Mouse (Mus musculus): ENCODE measurements around the gene Tep1. TPM values are rescaled to one million over a fixed set of nuclear protein-coding genes. Genes with fewer than 3 reads are reported as not detected.

Tep1 gene
- total and polyA plus RNA-seq, 2 experiments from 2014 or later = 2.2 to 4.9 TPM

DNA sequence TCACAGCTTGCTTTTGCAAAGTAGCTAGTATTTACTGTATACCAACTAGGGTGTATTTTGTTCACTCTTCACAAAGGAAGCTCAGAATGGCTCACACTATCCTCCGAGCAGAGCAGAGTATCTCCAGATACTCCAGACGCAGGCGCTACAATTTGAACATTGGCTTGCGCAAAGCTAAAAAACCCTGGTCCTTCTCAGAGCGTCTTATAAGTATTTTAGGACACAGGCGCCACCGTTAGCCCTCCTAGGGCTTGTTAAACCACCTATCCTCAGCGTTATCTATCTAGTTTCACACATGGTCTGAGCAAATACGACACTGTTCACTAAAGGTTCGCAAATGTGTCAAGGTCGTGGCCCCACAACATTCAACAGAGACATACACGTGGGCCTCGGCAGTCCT lies 65.7 kb downstream of the Tep1 start:
- no peak for TF ChIP-seq CTCF (IDR thresholded peaks at IDR 0.05)
- no peak overlapping the region for H3K4me3 ChIP-seq (ENCODE audit: low read depth, low read length)
- no peaks in the 10 kb centered on the region for H3K4me1 ChIP-seq (ENCODE audit: insufficient read depth, low read length)
- no peak overlapping the region for H3K9ac ChIP-seq (replicated peaks; ENCODE audit: low read length, poor library complexity, severe bottlenecking)
- ATAC-seq (ENCODE audit: low FRiP score) = no peak
- H3K4me2 ChIP-seq (ENCODE audit: low read depth, low read length, poor library complexity, severe bottlenecking) = no peak overlapping the region
- H3K9me3 ChIP-seq (ENCODE audit: low read length) = no peaks in the 10 kb centered on the region
- DNase-seq (ENCODE audit: low spot score) = no peak
- H3K27ac ChIP-seq (ENCODE audit: low read depth, low read length) = no peak overlapping the region
- no peaks in the 10 kb centered on the region for H3K36me3 ChIP-seq (ENCODE audit: insufficient read depth, low read length)
- no peaks in the 10 kb centered on the region for H3K27me3 ChIP-seq (ENCODE audit: insufficient read depth, low read length)
- 79% methylated on average over 13 of the region's 13 CpGs for WGBS

DNA sequence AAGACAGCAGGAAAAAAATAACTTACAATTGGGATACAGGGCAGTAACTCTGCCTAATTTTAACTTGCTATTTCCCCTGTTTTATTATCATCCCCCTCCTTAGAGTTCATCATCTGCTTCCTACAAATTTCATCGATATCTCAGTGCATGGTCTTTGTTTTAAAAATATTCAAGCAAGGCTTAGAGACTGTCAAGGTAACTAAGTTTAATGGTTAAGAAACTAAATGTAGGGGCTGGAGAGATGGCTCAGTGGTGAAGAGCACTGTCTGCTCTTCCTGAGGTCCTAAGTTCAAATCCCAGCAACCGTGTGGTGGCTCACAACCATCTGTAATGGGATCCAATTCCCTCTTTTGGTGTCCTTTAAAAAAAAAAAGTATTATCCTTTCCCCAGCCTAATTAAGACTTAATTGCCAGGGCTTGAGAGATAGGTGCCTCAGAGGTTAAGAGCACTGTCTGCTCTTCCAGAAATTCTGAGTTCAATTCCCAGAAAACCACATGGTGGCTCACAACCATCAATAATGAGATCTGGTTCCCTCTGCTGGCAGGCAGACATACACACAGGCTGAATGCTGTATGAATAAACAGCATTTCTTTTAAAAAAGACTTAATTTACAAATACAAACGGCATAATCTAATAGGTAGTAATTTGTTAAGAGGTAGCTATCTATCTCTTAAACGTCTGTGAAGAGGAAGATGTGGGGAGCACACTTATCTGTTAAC lies 67.4 kb downstream of the Tep1 start:
- H3K4me3 ChIP-seq (ENCODE audit: low read depth, low read length) = no peak overlapping the region
- TF ChIP-seq CTCF (IDR thresholded peaks at IDR 0.05) = peak; percentile 83
- WGBS = 60% methylated on average over 4 of the region's 4 CpGs
- no peaks in the 10 kb centered on the region for H3K27me3 ChIP-seq (ENCODE audit: insufficient read depth, low read length)
- no peak for ATAC-seq (ENCODE audit: low FRiP score)
- no peak overlapping the region for H3K9ac ChIP-seq (replicated peaks; ENCODE audit: low read length, poor library complexity, severe bottlenecking)
- H3K9me3 ChIP-seq (ENCODE audit: low read length) = no peaks in the 10 kb centered on the region
- peak; percentile 42 for DNase-seq (ENCODE audit: low spot score)
- H3K4me2 ChIP-seq (ENCODE audit: low read depth, low read length, poor library complexity, severe bottlenecking) = no peak overlapping the region
- no peaks in the 10 kb centered on the region for H3K36me3 ChIP-seq (ENCODE audit: insufficient read depth, low read length)
- no peaks in the 10 kb centered on the region for H3K4me1 ChIP-seq (ENCODE audit: insufficient read depth, low read length)
- H3K27ac ChIP-seq (ENCODE audit: low read depth, low read length) = no peak overlapping the region

DNA sequence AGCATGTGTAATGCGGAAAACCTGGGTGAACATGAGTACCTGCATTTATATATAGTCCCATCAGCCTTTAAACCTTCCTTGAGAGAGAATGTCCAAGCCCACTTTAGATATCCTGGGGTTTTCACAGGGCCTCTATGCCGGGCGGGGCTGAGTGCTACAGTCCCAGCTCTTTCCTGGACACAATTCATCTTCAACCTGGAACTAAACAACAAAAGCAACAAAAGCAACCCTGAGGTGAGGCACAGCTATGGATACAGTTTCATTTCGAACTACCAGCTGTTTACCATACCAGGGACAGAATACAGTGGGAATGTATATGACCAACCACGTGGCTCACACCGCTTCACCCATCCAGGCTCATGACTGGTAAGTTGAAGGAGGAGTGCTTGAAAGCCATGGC lies 67.9 kb downstream of the Tep1 start:
- Histone ChIP-seq H3K36me3 (ENCODE audit: insufficient read depth, low read length) (no peaks in the 10 kb centered on the region), H3K9me3 (ENCODE audit: low read length) (no peaks in the 10 kb centered on the region), H3K9ac (replicated peaks; ENCODE audit: low read length, poor library complexity, severe bottlenecking) (no peak overlapping the region), H3K4me2 (ENCODE audit: low read depth, low read length, poor library complexity, severe bottlenecking) (no peak overlapping the region), H3K4me3 (ENCODE audit: low read depth, low read length) (no peak overlapping the region), H3K27ac (ENCODE audit: low read depth, low read length) (no peak overlapping the region), H3K27me3 (ENCODE audit: insufficient read depth, low read length) (no peaks in the 10 kb centered on the region), H3K4me1 (ENCODE audit: insufficient read depth, low read length) (no peaks in the 10 kb centered on the region)
- ATAC-seq (ENCODE audit: low FRiP score) = no peak
- TF ChIP-seq CTCF (IDR thresholded peaks at IDR 0.05) = no peak
- 89% methylated on average over 6 of the region's 6 CpGs for WGBS
- no peak for DNase-seq (ENCODE audit: low spot score)

GRCm38 (mm10) chr14:50799502-50800259 lies 70.7 kb downstream of the Tep1 start:
- WGBS = 4% methylated on average over 3 of the region's 3 CpGs
- Histone ChIP-seq H3K4me1 (ENCODE audit: insufficient read depth, low read length) (no peaks in the 10 kb centered on the region), H3K4me2 (ENCODE audit: low read depth, low read length, poor library complexity, severe bottlenecking) (0 out of 2 replicates have a peak overlapping the region, but pooled peaks have one; percentile 9), H3K27ac (ENCODE audit: low read depth, low read length) (no peak overlapping the region), H3K27me3 (ENCODE audit: insufficient read depth, low read length) (no peaks in the 10 kb centered on the region), H3K9me3 (ENCODE audit: low read length) (no peaks in the 10 kb centered on the region), H3K4me3 (ENCODE audit: low read depth, low read length) (no peak overlapping the region), H3K36me3 (ENCODE audit: insufficient read depth, low read length) (no peaks in the 10 kb centered on the region), H3K9ac (replicated peaks; ENCODE audit: low read length, poor library complexity, severe bottlenecking) (no peak overlapping the region)
- ATAC-seq (ENCODE audit: low FRiP score) (peak; percentile 26; the same call in 1 of the 2 replicates), DNase-seq (ENCODE audit: low spot score) (peak; percentile 78)
- peak; percentile 78 for TF ChIP-seq CTCF (IDR thresholded peaks at IDR 0.05)

DNA sequence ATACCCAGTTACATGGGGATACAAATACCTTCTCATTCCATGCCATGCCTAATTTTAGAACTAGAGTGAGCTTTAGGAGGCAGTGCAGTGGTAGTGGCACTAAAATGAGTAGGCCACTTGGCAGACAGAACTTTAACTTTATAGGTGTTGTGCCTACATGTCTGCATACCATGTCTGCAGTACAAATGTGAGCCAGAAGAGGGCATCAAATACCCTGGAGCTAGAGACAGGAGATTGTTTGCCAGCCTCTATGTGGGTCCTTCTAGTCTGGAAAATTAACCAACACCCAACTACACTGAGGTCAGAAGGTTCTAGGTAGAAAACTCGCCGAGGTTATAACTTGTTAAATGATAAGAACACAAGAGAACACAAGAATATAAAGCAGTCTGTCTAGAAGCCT lies 71.8 kb downstream of the Tep1 start:
- DNase-seq (ENCODE audit: low spot score) = peak; percentile 17

DNA sequence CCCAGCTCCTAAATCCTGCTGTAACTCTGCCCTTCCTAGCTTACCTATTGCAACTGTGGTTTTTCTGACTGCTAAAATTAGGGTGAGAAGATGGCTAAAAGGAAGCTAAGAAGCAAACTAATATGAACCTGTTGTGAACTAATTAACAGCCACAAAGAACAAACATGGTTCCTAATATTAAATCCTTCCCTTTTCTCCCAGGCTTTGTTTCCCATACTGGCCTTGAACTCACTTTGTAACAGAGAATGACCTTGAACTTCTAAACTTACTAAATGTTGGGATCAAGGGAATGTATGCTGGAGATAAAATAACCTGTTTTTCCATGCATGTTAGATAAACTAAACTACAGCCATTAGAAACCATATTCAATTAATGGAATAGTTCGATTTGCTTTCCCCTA lies 73.9 kb downstream of the Tep1 start:
- Histone ChIP-seq H3K27me3 (ENCODE audit: insufficient read depth, low read length) (no peaks in the 10 kb centered on the region), H3K27ac (ENCODE audit: low read depth, low read length) (no peak overlapping the region)

More for the DNA sequence above, 71.8 kb downstream of the Tep1 start:
- Histone ChIP-seq H3K27ac (ENCODE audit: low read depth, low read length) (no peak overlapping the region), H3K36me3 (ENCODE audit: insufficient read depth, low read length) (no peaks in the 10 kb centered on the region), H3K4me1 (ENCODE audit: insufficient read depth, low read length) (no peaks in the 10 kb centered on the region), H3K9ac (replicated peaks; ENCODE audit: low read length, poor library complexity, severe bottlenecking) (no peak overlapping the region), H3K4me3 (ENCODE audit: low read depth, low read length) (no peak overlapping the region), H3K4me2 (ENCODE audit: low read depth, low read length, poor library complexity, severe bottlenecking) (no peak overlapping the region), H3K9me3 (ENCODE audit: low read length) (no peaks in the 10 kb centered on the region), H3K27me3 (ENCODE audit: insufficient read depth, low read length) (no peaks in the 10 kb centered on the region)
- 65% methylated on average over 2 of the region's 2 CpGs for WGBS
- no peak for ATAC-seq (ENCODE audit: low FRiP score)
- peak; percentile 62 for TF ChIP-seq CTCF (IDR thresholded peaks at IDR 0.05)

More for the DNA sequence above, 73.9 kb downstream of the Tep1 start:
- H3K4me3 ChIP-seq (ENCODE audit: low read depth, low read length) = no peak overlapping the region
- no peak for TF ChIP-seq CTCF (IDR thresholded peaks at IDR 0.05)
- no peaks in the 10 kb centered on the region for H3K9me3 ChIP-seq (ENCODE audit: low read length)
- 90% methylated on average over 1 of the region's 1 CpGs for WGBS
- no peak for ATAC-seq (ENCODE audit: low FRiP score)
- H3K4me1 ChIP-seq (ENCODE audit: insufficient read depth, low read length) = no peaks in the 10 kb centered on the region
- H3K4me2 ChIP-seq (ENCODE audit: low read depth, low read length, poor library complexity, severe bottlenecking) = no peak overlapping the region
- DNase-seq (ENCODE audit: low spot score) = no peak
- no peaks in the 10 kb centered on the region for H3K36me3 ChIP-seq (ENCODE audit: insufficient read depth, low read length)
- no peak overlapping the region for H3K9ac ChIP-seq (replicated peaks; ENCODE audit: low read length, poor library complexity, severe bottlenecking)

Measured in midbrain, postnatal 0 days (tissue).